Mouse (Mus musculus): ENCODE results near the gene Gtf3c4. TPM values are rescaled to one million over a fixed set of nuclear protein-coding genes. Genes with fewer than 3 reads are reported as not detected.

Gene Gtf3c4
- polyA plus RNA-seq, 1 experiment from 2014 or later, result 34.2 TPM

DNA sequence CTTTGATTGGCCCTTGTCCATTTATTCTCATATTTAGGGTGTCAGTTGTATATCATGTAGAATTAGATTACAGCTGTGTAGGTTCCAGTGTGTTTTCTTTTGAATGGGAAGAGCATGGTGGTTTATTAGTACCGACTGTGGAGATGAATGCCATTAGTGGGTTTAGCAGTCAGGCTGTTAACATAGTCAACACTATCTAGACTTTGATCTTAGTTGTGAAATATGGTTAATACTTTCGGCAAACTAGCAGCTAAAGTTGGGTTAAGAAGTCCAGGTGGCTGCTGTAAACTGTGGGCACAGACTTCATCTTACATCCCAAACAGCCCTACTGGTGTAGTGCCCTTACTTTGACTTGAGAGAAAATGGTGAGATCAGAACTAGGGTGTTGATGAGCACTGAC, 8.7 kb upstream of the Gtf3c4 start:
- Histone ChIP-seq H3K4me1 (no peaks in the 10 kb centered on the region), H3K9ac (replicated peaks) (no peak overlapping the region), H3K9me3 (no peaks in the 10 kb centered on the region), H3K27ac (replicated peaks) (no peak overlapping the region), H3K36me3 (peaks cover 67% of the 10 kb centered on the region), H3K4me2 (replicated peaks) (no peak overlapping the region), H3K27me3 (no peaks in the 10 kb centered on the region), H3K4me3 (no peak overlapping the region)
- ATAC-seq (ENCODE audit: low FRiP score, low read depth), result no peak
- 91% methylated on average over 2 of the region's 2 CpGs for WGBS

DNA sequence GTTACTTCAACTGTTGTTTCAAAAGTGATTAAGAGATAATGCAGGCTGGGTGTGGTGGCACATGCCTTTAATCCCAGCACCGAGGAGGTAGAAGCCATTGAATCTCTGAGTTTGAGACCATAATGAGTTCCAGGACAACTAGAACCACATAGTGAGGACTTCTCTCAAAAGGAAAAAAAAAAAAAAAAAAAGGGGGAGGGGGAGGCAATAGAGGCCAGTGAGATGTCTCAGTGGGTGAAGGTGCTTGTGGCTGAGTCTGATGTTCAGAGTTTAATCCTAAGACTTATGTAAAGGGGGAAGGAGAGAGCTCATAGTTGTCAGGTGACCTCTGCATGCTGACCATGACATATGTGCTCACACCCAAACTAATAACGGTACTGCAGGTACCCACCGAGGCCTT, 1.9 kb upstream of the Gtf3c4 start:
- H3K9ac ChIP-seq (replicated peaks), result no peak overlapping the region
- no peak for ATAC-seq (ENCODE audit: low FRiP score, low read depth)

DNA sequence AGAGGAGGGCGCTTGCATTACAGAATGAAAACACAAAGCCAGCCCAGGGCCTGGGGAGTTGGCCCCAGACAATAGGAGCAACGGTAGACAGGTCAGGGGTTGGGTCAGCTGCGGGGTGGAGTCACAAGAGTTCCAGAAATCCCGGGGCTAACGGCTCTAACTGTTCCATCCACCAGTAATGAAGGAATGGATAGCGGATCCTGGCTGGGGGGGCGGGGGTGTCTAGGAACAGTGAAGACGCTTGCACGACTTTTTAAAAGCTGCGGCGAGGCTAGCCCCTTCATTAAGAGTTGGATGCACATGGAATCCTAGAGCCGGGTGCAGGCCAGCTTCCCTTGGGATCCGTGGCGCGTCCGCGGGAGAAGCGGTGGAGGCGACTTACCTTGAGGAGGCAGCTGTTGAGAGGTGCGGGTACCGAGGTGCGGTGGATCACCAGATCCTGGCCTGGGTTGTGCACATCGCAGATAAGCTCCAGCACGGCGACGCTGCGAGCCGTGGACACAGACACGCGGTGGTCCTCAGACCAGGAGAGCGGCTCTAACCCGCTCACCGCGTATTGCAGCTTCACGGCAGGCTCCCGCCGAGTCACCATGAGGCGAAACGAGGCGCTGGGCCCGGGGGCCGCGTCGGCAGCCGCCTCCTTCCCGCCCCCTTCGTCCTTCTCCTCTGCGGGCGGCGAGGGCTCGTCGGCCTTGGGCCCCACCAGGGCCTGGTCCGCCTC, 499 bp downstream of the Gtf3c4 start:
- no peaks in the 10 kb centered on the region for H3K9me3 ChIP-seq
- peak overlapping the region; percentile 87 for H3K4me2 ChIP-seq (replicated peaks)
- peaks cover 5% of the 10 kb centered on the region for H3K36me3 ChIP-seq
- H3K27ac ChIP-seq (replicated peaks), result peak overlapping the region; percentile 87
- under 1% methylated on average over 48 of the region's 53 CpGs for WGBS
- peak overlapping the region; percentile 91 for H3K9ac ChIP-seq (replicated peaks)
- H3K27me3 ChIP-seq, result no peaks in the 10 kb centered on the region
- H3K4me1 ChIP-seq, result peaks cover 35% of the 10 kb centered on the region
- ATAC-seq (ENCODE audit: low FRiP score, low read depth), result peak; percentile 59
- peak overlapping the region; percentile 98 for H3K4me3 ChIP-seq

More for the DNA sequence above, 1.9 kb upstream of the Gtf3c4 start:
- Histone ChIP-seq H3K36me3 (peaks cover 22% of the 10 kb centered on the region), H3K4me2 (replicated peaks) (peak overlapping the region; percentile 87), H3K27me3 (no peaks in the 10 kb centered on the region), H3K9me3 (no peaks in the 10 kb centered on the region), H3K4me1 (peaks cover 35% of the 10 kb centered on the region), H3K4me3 (no peak overlapping the region), H3K27ac (replicated peaks) (no peak overlapping the region)
- WGBS, result 72% methylated on average over 3 of the region's 3 CpGs

DNA sequence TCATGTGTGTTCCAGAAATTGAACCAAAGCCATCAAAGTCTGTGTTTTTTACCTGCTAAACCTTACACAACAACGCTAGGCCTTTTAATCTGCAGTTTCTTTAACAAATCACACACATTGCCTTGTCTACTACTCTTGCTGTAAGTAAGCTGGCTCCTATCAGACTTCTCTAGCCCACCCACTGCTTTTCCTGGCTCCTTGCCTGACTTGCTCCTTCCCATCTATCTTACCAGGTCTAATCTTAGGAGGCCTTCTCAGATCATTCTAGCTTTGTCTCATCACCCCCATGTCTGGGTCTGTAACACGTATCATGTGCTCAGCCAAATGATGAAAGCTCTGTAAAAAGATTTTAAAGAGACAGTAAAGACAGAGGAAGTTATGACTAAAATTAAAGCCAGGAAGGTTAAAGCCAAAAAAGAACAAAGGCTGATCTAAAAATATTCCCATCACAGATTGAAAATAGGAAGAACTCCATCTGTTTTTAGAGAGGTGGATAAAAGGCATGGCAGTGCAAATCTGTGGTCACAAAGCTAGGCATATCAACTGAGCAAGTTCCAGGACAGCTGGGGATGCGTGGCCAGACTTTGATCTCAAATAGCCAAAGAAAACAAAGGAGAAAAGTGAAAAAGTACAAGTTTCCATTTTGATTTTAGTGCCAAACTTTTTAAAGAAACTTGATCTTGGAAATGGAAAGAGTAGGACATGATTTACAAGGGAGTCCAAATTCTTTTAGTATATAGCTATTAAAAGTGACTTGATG, 3.8 kb downstream of the Gtf3c4 start:
- peaks cover 36% of the 10 kb centered on the region for H3K36me3 ChIP-seq
- H3K9ac ChIP-seq (replicated peaks), result no peak overlapping the region
- no peak overlapping the region for H3K27ac ChIP-seq (replicated peaks)
- no peak for ATAC-seq (ENCODE audit: low FRiP score, low read depth)
- 82% methylated on average over 3 of the region's 3 CpGs for WGBS
- H3K9me3 ChIP-seq, result no peaks in the 10 kb centered on the region
- peaks cover 25% of the 10 kb centered on the region for H3K4me1 ChIP-seq
- no peak overlapping the region for H3K4me3 ChIP-seq
- H3K4me2 ChIP-seq (replicated peaks), result no peak overlapping the region
- H3K27me3 ChIP-seq, result no peaks in the 10 kb centered on the region

DNA sequence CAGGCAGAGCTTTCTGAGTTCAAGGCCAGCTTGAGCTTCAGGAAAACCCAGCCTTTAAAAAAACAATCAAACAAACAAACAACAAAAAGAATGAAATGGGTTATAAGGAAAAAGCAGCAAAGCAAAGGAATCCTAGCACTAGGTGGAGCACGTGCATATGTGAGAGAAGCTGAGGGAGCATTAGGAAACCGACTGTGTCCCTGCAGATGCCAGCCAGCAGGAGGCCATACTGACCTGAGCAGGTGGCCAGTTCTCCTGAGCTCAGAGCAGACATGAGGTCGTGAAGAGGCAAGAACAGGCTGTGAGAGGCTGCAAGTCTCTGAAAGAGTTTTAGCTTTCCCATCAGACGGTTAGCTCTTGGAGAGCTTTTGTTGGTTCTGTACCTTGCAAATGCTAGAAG, 10.9 kb downstream of the Gtf3c4 start:
- WGBS, result 54% methylated on average over 4 of the region's 4 CpGs
- H3K36me3 ChIP-seq, result peaks cover 93% of the 10 kb centered on the region
- ATAC-seq (ENCODE audit: low FRiP score, low read depth), result no peak
- no peak overlapping the region for H3K9ac ChIP-seq (replicated peaks)
- H3K4me3 ChIP-seq, result no peak overlapping the region
- H3K4me2 ChIP-seq (replicated peaks), result no peak overlapping the region
- no peaks in the 10 kb centered on the region for H3K9me3 ChIP-seq
- H3K4me1 ChIP-seq, result no peaks in the 10 kb centered on the region
- no peak overlapping the region for H3K27ac ChIP-seq (replicated peaks)
- H3K27me3 ChIP-seq, result no peaks in the 10 kb centered on the region

DNA sequence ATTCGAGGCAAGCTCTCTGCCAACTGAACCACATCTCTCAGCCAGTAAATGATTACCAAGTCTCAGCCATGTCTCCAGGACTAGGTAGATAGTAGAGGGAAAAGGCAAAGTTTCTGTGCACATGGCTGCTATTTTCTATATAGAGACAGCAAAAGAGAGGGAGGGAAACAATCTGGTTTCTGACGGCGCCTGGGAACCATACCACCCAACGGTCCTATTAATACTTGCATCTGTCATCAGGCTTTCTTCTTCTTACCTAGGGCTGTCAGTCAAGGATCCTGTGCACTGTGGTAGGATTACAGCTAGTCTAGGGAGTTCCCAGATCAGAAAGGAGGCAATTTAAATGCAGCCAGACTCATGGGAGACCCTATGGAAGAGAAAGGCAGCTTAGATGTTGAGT, 21.3 kb downstream of the Gtf3c4 start:
- Histone ChIP-seq H3K27me3 (no peaks in the 10 kb centered on the region), H3K9ac (replicated peaks) (no peak overlapping the region), H3K4me1 (no peaks in the 10 kb centered on the region), H3K27ac (replicated peaks) (no peak overlapping the region), H3K36me3 (peaks cover 10% of the 10 kb centered on the region; the same call in 1 of the 2 replicates), H3K4me3 (no peak overlapping the region), H3K9me3 (no peaks in the 10 kb centered on the region), H3K4me2 (replicated peaks) (no peak overlapping the region)
- ATAC-seq (ENCODE audit: low FRiP score, low read depth), result no peak
- WGBS, result 83% methylated on average over 4 of the region's 4 CpGs

DNA sequence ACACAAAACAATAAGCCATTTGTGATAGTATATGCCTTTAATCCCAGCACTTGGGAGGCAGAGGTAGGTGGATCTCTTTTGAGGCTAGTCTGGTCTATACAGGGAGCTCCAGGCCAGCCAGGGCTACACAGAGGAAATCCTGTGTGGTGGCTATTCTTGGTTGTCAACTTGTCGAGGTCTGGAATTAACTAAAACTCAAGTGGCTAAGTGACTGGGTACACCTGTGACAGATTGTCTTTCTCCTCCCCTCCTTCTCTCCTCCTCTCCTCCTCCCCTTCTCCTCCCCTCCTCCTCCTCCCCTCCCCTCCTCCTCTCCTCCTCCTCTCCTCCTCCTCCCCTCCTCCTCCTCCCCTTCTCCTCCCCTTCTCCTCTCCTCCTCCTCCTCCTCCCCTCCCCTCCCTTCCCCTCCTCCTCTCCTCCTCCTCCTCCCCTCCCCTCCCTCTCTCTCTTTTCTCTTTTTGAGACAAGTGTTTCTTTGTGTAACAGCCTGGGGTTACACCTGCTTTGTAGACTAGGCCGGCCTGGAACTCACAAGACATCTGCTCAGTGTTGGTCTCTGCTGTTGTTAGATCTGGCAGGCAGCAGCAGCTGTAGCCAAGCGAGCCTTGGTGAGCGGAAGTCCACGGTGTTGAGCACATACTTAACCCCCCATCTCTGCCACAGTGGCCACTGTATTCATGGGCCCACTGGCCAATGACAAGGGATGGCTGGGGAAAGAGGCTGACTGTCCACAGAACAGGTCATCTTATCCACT, 29.7 kb downstream of the Gtf3c4 start:
- Histone ChIP-seq H3K36me3 (no peaks in the 10 kb centered on the region), H3K4me1 (no peaks in the 10 kb centered on the region; the same call in 1 of the 2 replicates), H3K4me3 (no peak overlapping the region), H3K27ac (replicated peaks) (no peak overlapping the region), H3K9ac (replicated peaks) (no peak overlapping the region), H3K27me3 (no peaks in the 10 kb centered on the region), H3K4me2 (replicated peaks) (no peak overlapping the region), H3K9me3 (no peaks in the 10 kb centered on the region)
- no peak for ATAC-seq (ENCODE audit: low FRiP score, low read depth)
- WGBS, result 42% methylated on average over 5 of the region's 5 CpGs

DNA sequence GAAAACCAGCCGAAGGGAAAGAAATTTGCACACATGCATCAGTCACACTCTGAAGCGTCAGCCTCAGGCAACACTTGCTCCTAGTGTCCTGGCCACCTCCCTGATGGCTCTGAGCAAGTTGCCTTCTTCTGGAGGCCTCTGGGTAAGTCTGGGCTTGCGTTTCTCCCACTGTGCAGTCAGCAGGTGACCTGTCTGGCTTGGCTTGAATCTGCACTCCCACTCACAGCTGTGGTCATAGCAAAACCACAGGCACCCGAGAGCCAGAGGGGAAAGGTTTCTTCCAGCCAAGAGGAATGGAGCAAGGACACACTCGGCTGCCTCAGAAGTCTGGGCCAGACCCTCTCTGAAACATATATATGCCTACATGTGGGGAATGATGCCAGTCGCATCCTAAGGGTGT, 31.3 kb downstream of the Gtf3c4 start:
- Histone ChIP-seq H3K27me3 (no peaks in the 10 kb centered on the region), H3K4me3 (no peak overlapping the region)
- WGBS, result 78% methylated on average over 6 of the region's 6 CpGs

DNA sequence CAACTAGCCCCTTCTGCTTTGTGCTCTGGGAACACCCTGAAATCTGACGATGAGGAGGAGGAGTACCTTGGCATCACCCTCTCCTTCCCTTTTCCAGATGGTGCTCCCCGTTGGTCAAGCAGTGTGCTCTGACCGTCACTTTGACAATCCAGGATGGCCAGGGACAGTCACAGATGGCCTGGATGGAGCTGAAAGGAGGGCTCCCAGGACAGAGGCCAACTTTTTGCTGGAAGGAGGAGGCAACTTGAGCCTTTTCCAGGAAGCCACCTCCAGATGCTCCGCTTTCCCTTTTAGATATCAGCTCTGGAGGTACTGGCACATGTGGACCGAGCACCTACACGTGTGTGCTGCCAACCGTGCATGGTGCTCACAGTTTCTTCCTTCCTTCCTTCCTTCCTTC, 36.8 kb downstream of the Gtf3c4 start:
- Histone ChIP-seq H3K4me2 (replicated peaks) (no peak overlapping the region), H3K9me3 (no peaks in the 10 kb centered on the region), H3K4me3 (no peak overlapping the region), H3K9ac (replicated peaks) (no peak overlapping the region), H3K4me1 (peaks cover 4% of the 10 kb centered on the region), H3K27ac (replicated peaks) (no peak overlapping the region), H3K36me3 (no peaks in the 10 kb centered on the region), H3K27me3 (no peaks in the 10 kb centered on the region)
- WGBS, result 89% methylated on average over 7 of the region's 7 CpGs
- no peak for ATAC-seq (ENCODE audit: low FRiP score, low read depth)

More for the DNA sequence above, 31.3 kb downstream of the Gtf3c4 start:
- no peaks in the 10 kb centered on the region; the same call in 1 of the 2 replicates for H3K4me1 ChIP-seq
- H3K9ac ChIP-seq (replicated peaks), result no peak overlapping the region
- no peaks in the 10 kb centered on the region for H3K36me3 ChIP-seq
- no peak for ATAC-seq (ENCODE audit: low FRiP score, low read depth)
- H3K27ac ChIP-seq (replicated peaks), result no peak overlapping the region
- H3K9me3 ChIP-seq, result no peaks in the 10 kb centered on the region
- H3K4me2 ChIP-seq (replicated peaks), result no peak overlapping the region

DNA sequence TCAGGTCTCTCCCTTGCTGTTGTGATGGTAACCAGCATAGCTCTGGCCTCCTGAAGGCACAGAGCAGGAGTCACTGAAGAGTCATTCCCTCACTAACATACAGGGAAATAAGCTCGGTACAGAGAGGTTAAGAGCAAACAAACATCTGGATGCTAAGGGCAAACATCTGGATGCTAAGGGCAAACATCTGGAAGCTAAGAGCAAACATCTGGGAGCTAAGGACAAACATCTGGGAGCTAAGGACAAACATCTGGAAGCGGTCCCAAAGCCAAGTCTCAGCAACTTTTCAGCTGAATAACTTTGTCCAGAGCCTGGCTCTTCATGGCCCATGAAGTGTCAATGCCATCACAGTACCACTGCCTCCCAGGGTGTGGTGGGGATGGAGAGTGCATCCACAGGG, 40.6 kb downstream of the Gtf3c4 start:
- no peak for ATAC-seq (ENCODE audit: low FRiP score, low read depth)
- 77% methylated on average over 2 of the region's 2 CpGs for WGBS
- no peak overlapping the region for H3K4me3 ChIP-seq
- H3K4me1 ChIP-seq, result peaks cover 26% of the 10 kb centered on the region
- no peaks in the 10 kb centered on the region for H3K9me3 ChIP-seq
- no peaks in the 10 kb centered on the region for H3K36me3 ChIP-seq
- no peak overlapping the region for H3K4me2 ChIP-seq (replicated peaks)
- no peak overlapping the region for H3K27ac ChIP-seq (replicated peaks)
- H3K27me3 ChIP-seq, result no peaks in the 10 kb centered on the region
- H3K9ac ChIP-seq (replicated peaks), result no peak overlapping the region

DNA sequence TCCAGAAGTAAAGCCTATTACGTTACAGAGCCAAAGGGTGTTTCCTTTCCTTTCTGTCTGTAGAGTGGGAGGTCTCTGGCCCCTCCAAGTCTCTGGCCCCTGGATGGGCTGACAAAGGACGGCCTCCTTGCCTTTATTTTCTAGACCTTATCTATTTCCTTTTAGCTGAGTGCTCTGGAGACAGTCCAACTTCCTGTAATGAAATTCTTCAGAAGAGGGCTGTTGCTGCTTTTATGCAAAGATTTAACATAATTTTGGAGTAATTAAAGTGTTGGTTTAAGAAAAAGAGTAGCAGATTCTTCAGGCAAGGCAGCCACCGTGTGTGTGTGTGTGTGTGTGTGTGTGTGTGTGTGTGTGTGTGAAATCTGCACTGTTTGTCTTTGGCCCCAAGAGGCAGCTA, 41.8 kb downstream of the Gtf3c4 start:
- Histone ChIP-seq H3K9ac (replicated peaks) (no peak overlapping the region), H3K27ac (replicated peaks) (peak overlapping the region; percentile 64), H3K4me2 (replicated peaks) (no peak overlapping the region), H3K9me3 (no peaks in the 10 kb centered on the region), H3K27me3 (no peaks in the 10 kb centered on the region), H3K4me1 (peaks cover 26% of the 10 kb centered on the region), H3K36me3 (no peaks in the 10 kb centered on the region), H3K4me3 (no peak overlapping the region)
- 31% methylated on average over 3 of the region's 3 CpGs for WGBS
- ATAC-seq (ENCODE audit: low FRiP score, low read depth), result no peak

All from midbrain, embryonic 12.5 days (tissue).